Mouse (Mus musculus): ENCODE data around the gene Enam.
"Not testable (repeated sequence)": the region's sequence is repeated elsewhere in the genome, so short reads cannot be mapped to it uniquely, and the experiment has no call there.

Enam gene

GRCm38 (mm10) chr5:88487675-88488074 is at the start of gene Enam:
Gene Enam (plus strand): TSS chr5:88487975.
- no peak for DNase-seq (ENCODE audit: low spot score in 2 of 2)

- DNase-seq (ENCODE audit: low spot score in 2 of 2): no peak
Measured at GRCm38 (mm10) chr5:88455691-88456090, 32.1 kb upstream of the Enam start, which contains the start of gene Ambn. Gene Ambn (plus strand): TSS chr5:88455991.

GRCm38 (mm10) chr5:88467471-88467870 is 20.3 kb upstream of the Enam start:
- DNase-seq (ENCODE audit: low spot score in 2 of 2): no peak

GRCm38 (mm10) chr5:88468807-88469704 is 18.7 kb upstream of the Enam start:
- no peak for DNase-seq (ENCODE audit: low spot score in 2 of 2)

- DNase-seq (ENCODE audit: low spot score in 2 of 2): no peak
Measured at GRCm38 (mm10) chr5:88489004-88489403, 1.2 kb downstream of the Enam start.

GRCm38 (mm10) chr5:88491111-88491510 is 3.3 kb downstream of the Enam start:
- no peak for DNase-seq (ENCODE audit: low spot score in 2 of 2)

GRCm38 (mm10) chr5:88499781-88500180 is 12.0 kb downstream of the Enam start:
- DNase-seq (ENCODE audit: low spot score in 2 of 2): no peak

GRCm38 (mm10) chr5:88508555-88508954 is 20.8 kb downstream of the Enam start:
- DNase-seq (ENCODE audit: low spot score in 2 of 2): no peak

GRCm38 (mm10) chr5:88508990-88509389 is 21.2 kb downstream of the Enam start:
- no peak for DNase-seq (ENCODE audit: low spot score in 2 of 2)

- no peak for DNase-seq (ENCODE audit: low spot score in 2 of 2)
Measured at GRCm38 (mm10) chr5:88519232-88519631, 31.5 kb downstream of the Enam start.

GRCm38 (mm10) chr5:88527657-88528056 is 39.9 kb downstream of the Enam start, which contains the start of gene Jchain:
Gene Jchain (minus strand): TSS chr5:88527891.
- no peak for DNase-seq (ENCODE audit: low spot score in 2 of 2)

GRCm38 (mm10) chr5:88530908-88531307 is 43.1 kb downstream of the Enam start:
- no peak for DNase-seq (ENCODE audit: low spot score in 2 of 2)

- DNase-seq (ENCODE audit: low spot score in 2 of 2): no peak
Measured at GRCm38 (mm10) chr5:88534697-88535096, 46.9 kb downstream of the Enam start.

- DNase-seq (ENCODE audit: low spot score in 2 of 2): no peak
Measured at GRCm38 (mm10) chr5:88540845-88541244, 53.1 kb downstream of the Enam start.

- peak in 1 of 2 experiments; percentile 12 for DNase-seq (ENCODE audit: low spot score in 2 of 2)
Measured at GRCm38 (mm10) chr5:88542651-88543282, 55.0 kb downstream of the Enam start.

GRCm38 (mm10) chr5:88544411-88544810 is 56.6 kb downstream of the Enam start:
- not testable (repeated sequence) for DNase-seq (ENCODE audit: low spot score in 2 of 2)

- no peak for DNase-seq (ENCODE audit: low spot score in 2 of 2)
Measured at GRCm38 (mm10) chr5:88545536-88545935, 57.8 kb downstream of the Enam start.

- DNase-seq (ENCODE audit: low spot score in 2 of 2): no peak
Measured at GRCm38 (mm10) chr5:88553271-88554085, 65.7 kb downstream of the Enam start.

GRCm38 (mm10) chr5:88554086-88554886 is 66.5 kb downstream of the Enam start, which contains the start of gene Utp3:
Gene Utp3 (plus strand): TSS chr5:88554462.
- DNase-seq (ENCODE audit: low spot score in 2 of 2): peak; percentile 91 to 93
